Mouse (Mus musculus) testis, adult 2 months (tissue): ENCODE results near the gene Lpar2.

ENCODE experiments used
- CTCF ChIP-seq: fragments of 200-500 bp; IDR thresholded peaks from 2 replicates; pipeline ENCODE4 v1.5.1; 2012; ENCODE audit warnings: low read depth, mild to moderate bottlenecking, inconsistent platforms, low read length, moderate library complexity; ENCODE audit not compliant: control insufficient read depth, insufficient read depth, insufficient replicate concordance
- POLR2A ChIP-seq: fragments of 200-500 bp; IDR thresholded peaks from 2 replicates; pipeline ENCODE4 v1.6.1; 2012; ENCODE audit warnings: low read depth, mild to moderate bottlenecking, inconsistent platforms, low read length, moderate library complexity; ENCODE audit not compliant: control insufficient read depth

DNA sequence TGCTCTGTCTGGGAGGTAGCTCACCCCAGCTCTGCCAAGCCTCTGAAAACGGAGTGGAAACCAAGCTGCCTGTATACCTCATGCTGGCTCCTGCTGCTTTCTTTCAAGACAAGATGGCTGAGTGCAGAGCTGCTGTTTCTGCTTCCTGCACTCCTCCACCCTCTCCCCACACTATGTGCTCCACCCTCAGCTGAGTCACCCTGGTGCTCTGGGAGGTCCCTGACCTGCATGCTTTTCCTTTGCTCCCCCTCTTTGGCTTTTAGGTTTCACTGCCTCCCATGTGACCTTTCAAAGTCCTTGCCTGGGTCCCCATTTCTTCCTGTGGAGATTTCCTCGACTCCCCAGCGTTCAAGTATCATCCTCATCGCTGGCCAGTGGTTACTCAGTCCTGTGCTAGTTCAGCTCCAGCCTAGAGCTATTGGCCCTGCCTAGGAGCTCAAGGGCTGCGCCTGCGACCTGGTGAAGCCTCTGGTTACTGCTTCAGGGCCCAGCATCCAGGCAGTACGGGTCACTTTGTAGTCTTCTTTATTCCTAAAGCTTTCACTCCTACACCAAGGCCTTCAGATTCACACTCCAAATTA, 28.8 kb downstream of the Lpar2 start:
- no peak for TF ChIP-seq CTCF
- no peak for TF ChIP-seq POLR2A
